Mouse (Mus musculus): ENCODE results near the gene Coq7. TPM values are rescaled to one million over a fixed set of nuclear protein-coding genes. Genes with fewer than 3 reads are reported as not detected.
A peak's percentile ranks its signal among the peaks of the same experiment; 100 is the strongest.

Gene Coq7
- polyA plus RNA-seq, 1 experiment from 2014 or later: 107 TPM

DNA sequence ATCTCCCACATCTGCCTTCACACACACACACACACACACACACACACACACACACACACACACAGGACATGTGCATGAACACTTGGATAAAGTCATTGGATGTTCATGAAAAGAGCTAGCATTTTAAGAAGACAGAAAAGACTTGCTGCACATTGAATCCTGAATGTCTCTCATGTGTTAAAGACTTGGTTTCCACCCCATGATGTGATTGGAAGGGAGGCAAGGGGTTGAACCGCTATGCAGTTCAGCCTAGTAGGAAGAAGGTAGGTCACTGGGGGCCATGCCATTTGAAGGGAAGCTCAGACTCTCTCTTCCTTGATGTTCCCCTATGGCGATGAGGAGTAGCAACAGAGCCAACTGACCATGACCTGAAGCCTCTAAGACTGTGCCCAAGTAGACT is 51.2 kb downstream of the Coq7 start:
- Histone ChIP-seq H3K36me3 (replicated peaks; ENCODE audit: control insufficient read depth, insufficient read depth, low read depth, low read length) (no peaks in the 10 kb centered on the region), H3K27ac (replicated peaks; ENCODE audit: low read depth, low read length) (no peak overlapping the region), H3K4me1 (ENCODE audit: control insufficient read depth, insufficient read depth, low read length) (no peaks in the 10 kb centered on the region), H3K27me3 (ENCODE audit: control insufficient read depth, insufficient read depth, low read length) (no peaks in the 10 kb centered on the region), H3K4me2 (ENCODE audit: low read depth, low read length) (no peak overlapping the region), H3K4me3 (ENCODE audit: low read depth, low read length) (no peak overlapping the region), H3K9me3 (replicated peaks; ENCODE audit: control insufficient read depth, low read length) (no peaks in the 10 kb centered on the region), H3K9ac (replicated peaks; ENCODE audit: low read length) (no peak overlapping the region)
- WGBS: 83% methylated on average over 2 of the region's 2 CpGs
- DNase-seq (ENCODE audit: low spot score): no peak
- no peak for ATAC-seq (replicated peaks; ENCODE audit: insufficient number of reproducible peaks, low FRiP score, low TSS enrichment, low read depth)

- 80% methylated on average over 10 of the region's 10 CpGs for WGBS
- no peak overlapping the region for H3K9ac ChIP-seq (replicated peaks; ENCODE audit: low read length)
- DNase-seq (ENCODE audit: low spot score) (no peak), ATAC-seq (replicated peaks; ENCODE audit: insufficient number of reproducible peaks, low FRiP score, low TSS enrichment, low read depth) (no peak)
- H3K4me3 ChIP-seq (ENCODE audit: low read depth, low read length): no peak overlapping the region
- no peak overlapping the region for H3K27ac ChIP-seq (replicated peaks; ENCODE audit: low read depth, low read length)
- no peaks in the 10 kb centered on the region for H3K27me3 ChIP-seq (ENCODE audit: control insufficient read depth, insufficient read depth, low read length)
- H3K4me2 ChIP-seq (ENCODE audit: low read depth, low read length): no peak overlapping the region
- H3K9me3 ChIP-seq (replicated peaks; ENCODE audit: control insufficient read depth, low read length): no peaks in the 10 kb centered on the region
- H3K4me1 ChIP-seq (ENCODE audit: control insufficient read depth, insufficient read depth, low read length): no peaks in the 10 kb centered on the region
- H3K36me3 ChIP-seq (replicated peaks; ENCODE audit: control insufficient read depth, insufficient read depth, low read depth, low read length): no peaks in the 10 kb centered on the region
These were observed 51.9 kb downstream of the Coq7 start for GRCm38 (mm10) chr7:118481047-118481810.

GRCm38 (mm10) chr7:118480160-118480709 is 52.9 kb downstream of the Coq7 start:
- H3K27me3 ChIP-seq (ENCODE audit: control insufficient read depth, insufficient read depth, low read length): no peaks in the 10 kb centered on the region
- H3K27ac ChIP-seq (replicated peaks; ENCODE audit: low read depth, low read length): no peak overlapping the region
- WGBS: 89% methylated on average over 9 of the region's 9 CpGs
- no peaks in the 10 kb centered on the region for H3K9me3 ChIP-seq (replicated peaks; ENCODE audit: control insufficient read depth, low read length)
- no peaks in the 10 kb centered on the region for H3K4me1 ChIP-seq (ENCODE audit: control insufficient read depth, insufficient read depth, low read length)
- DNase-seq (ENCODE audit: low spot score): no peak
- no peak overlapping the region for H3K4me2 ChIP-seq (ENCODE audit: low read depth, low read length)
- H3K9ac ChIP-seq (replicated peaks; ENCODE audit: low read length): no peak overlapping the region
- no peak for ATAC-seq (replicated peaks; ENCODE audit: insufficient number of reproducible peaks, low FRiP score, low TSS enrichment, low read depth)
- no peaks in the 10 kb centered on the region for H3K36me3 ChIP-seq (replicated peaks; ENCODE audit: control insufficient read depth, insufficient read depth, low read depth, low read length)
- H3K4me3 ChIP-seq (ENCODE audit: low read depth, low read length): no peak overlapping the region

- Histone ChIP-seq H3K27ac (replicated peaks; ENCODE audit: low read depth, low read length) (no peak overlapping the region), H3K4me3 (ENCODE audit: low read depth, low read length) (no peak overlapping the region), H3K36me3 (replicated peaks; ENCODE audit: control insufficient read depth, insufficient read depth, low read depth, low read length) (no peaks in the 10 kb centered on the region), H3K27me3 (ENCODE audit: control insufficient read depth, insufficient read depth, low read length) (no peaks in the 10 kb centered on the region), H3K9me3 (replicated peaks; ENCODE audit: control insufficient read depth, low read length) (no peaks in the 10 kb centered on the region), H3K4me2 (ENCODE audit: low read depth, low read length) (no peak overlapping the region), H3K4me1 (ENCODE audit: control insufficient read depth, insufficient read depth, low read length) (no peaks in the 10 kb centered on the region), H3K9ac (replicated peaks; ENCODE audit: low read length) (peak overlapping the region; percentile 4; the same call in 1 of the 2 replicates)
- DNase-seq (ENCODE audit: low spot score) (no peak), ATAC-seq (replicated peaks; ENCODE audit: insufficient number of reproducible peaks, low FRiP score, low TSS enrichment, low read depth) (no peak)
- WGBS: 19% methylated on average over 3 of the region's 3 CpGs
These were observed 54.3 kb downstream of the Coq7 start for GRCm38 (mm10) chr7:118478835-118479312.

DNA sequence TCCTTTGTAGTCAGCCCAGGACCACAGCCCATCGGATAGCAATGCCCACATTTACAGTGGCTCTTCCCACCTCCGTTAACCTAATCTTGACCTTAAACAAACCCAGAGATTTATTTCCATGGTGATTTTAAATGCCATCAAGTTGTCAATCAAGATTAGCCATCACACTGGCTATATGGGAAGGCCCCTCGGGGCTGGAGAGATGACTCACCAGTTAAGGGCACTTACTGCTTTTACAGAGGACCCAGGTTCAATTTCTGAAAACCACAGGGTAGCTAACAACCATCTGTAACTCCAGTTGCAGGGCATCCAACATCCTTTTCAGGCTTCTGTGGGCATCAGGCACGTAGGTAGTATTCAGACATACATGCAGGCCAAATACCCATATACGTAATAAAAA is 56.7 kb downstream of the Coq7 start:
- Histone ChIP-seq H3K9ac (replicated peaks; ENCODE audit: low read length) (no peak overlapping the region), H3K4me3 (ENCODE audit: low read depth, low read length) (no peak overlapping the region), H3K9me3 (replicated peaks; ENCODE audit: control insufficient read depth, low read length) (no peaks in the 10 kb centered on the region), H3K27me3 (ENCODE audit: control insufficient read depth, insufficient read depth, low read length) (no peaks in the 10 kb centered on the region), H3K4me1 (ENCODE audit: control insufficient read depth, insufficient read depth, low read length) (no peaks in the 10 kb centered on the region), H3K4me2 (ENCODE audit: low read depth, low read length) (no peak overlapping the region), H3K36me3 (replicated peaks; ENCODE audit: control insufficient read depth, insufficient read depth, low read depth, low read length) (no peaks in the 10 kb centered on the region), H3K27ac (replicated peaks; ENCODE audit: low read depth, low read length) (no peak overlapping the region)
- no peak for DNase-seq (ENCODE audit: low spot score)
- no peak for ATAC-seq (replicated peaks; ENCODE audit: insufficient number of reproducible peaks, low FRiP score, low TSS enrichment, low read depth)
- WGBS: 67% methylated on average over 5 of the region's 5 CpGs

DNA sequence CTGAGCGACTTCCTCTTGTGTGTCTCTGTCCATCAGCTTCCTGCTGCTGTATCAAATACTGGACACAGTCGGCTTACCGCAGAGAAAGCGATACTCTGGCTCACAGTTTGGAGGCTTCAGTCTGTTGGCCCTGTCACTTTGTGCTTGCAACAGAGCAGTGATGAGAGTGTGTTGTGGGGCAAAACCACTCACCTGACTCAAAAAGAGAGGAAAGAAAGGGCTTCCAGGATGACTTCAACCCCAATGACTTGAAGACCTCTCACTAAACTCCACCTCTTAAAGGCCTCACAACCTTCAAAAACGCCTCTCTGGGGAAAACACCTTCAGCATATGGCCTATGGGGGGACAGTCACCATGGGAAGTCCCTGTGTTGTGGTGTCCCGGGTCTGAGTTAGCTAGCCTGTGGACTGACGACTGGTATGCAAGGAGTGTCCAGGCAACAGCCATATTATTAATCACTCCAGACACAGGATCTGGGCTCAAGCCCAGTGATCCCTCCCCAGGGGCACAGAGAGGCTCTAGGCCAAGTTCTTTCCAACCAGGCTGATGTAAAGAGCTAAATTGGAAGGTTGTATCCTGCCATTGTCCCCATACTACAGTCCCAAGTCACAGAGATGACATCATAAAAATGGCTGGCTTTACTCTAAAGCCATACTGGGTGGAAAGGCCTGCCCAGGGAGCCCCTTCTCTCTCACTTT is 58.0 kb downstream of the Coq7 start:
- H3K9me3 ChIP-seq (replicated peaks; ENCODE audit: control insufficient read depth, low read length): no peaks in the 10 kb centered on the region

DNA sequence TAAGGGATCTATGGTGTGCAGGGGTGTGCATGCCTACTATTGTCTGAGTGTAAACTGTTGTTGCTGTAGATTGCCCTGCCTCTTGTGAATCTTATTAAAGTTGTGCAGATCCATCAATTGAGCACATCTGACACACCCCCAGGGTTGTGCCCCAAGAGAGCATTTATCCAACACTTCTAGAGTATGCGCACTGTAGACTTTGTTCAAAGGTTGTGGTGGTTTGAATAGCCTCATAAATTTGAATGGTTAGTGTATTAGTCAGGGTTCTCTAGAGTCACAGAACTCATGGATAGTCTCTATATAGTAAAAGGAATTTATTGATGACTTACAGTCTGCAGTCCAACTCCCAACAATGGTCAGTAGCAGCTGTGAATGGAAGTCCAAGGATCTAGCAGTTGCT is 60.3 kb downstream of the Coq7 start:
- H3K4me2 ChIP-seq (ENCODE audit: low read depth, low read length): no peak overlapping the region
- no peak overlapping the region for H3K9ac ChIP-seq (replicated peaks; ENCODE audit: low read length)
- 93% methylated on average over 1 of the region's 1 CpGs for WGBS
- DNase-seq (ENCODE audit: low spot score) (no peak), ATAC-seq (replicated peaks; ENCODE audit: insufficient number of reproducible peaks, low FRiP score, low TSS enrichment, low read depth) (no peak)
- no peaks in the 10 kb centered on the region for H3K27me3 ChIP-seq (ENCODE audit: control insufficient read depth, insufficient read depth, low read length)
- no peaks in the 10 kb centered on the region for H3K36me3 ChIP-seq (replicated peaks; ENCODE audit: control insufficient read depth, insufficient read depth, low read depth, low read length)
- no peak overlapping the region for H3K4me3 ChIP-seq (ENCODE audit: low read depth, low read length)
- H3K27ac ChIP-seq (replicated peaks; ENCODE audit: low read depth, low read length): no peak overlapping the region
- no peaks in the 10 kb centered on the region for H3K4me1 ChIP-seq (ENCODE audit: control insufficient read depth, insufficient read depth, low read length)
- no peaks in the 10 kb centered on the region for H3K9me3 ChIP-seq (replicated peaks; ENCODE audit: control insufficient read depth, low read length)

More for the DNA sequence above, 58.0 kb downstream of the Coq7 start:
- no peak overlapping the region for H3K4me3 ChIP-seq (ENCODE audit: low read depth, low read length)
- WGBS: 86% methylated on average over 7 of the region's 7 CpGs
- no peaks in the 10 kb centered on the region for H3K36me3 ChIP-seq (replicated peaks; ENCODE audit: control insufficient read depth, insufficient read depth, low read depth, low read length)
- no peak overlapping the region for H3K27ac ChIP-seq (replicated peaks; ENCODE audit: low read depth, low read length)
- ATAC-seq (replicated peaks; ENCODE audit: insufficient number of reproducible peaks, low FRiP score, low TSS enrichment, low read depth): no peak
- no peaks in the 10 kb centered on the region for H3K4me1 ChIP-seq (ENCODE audit: control insufficient read depth, insufficient read depth, low read length)
- no peak overlapping the region for H3K9ac ChIP-seq (replicated peaks; ENCODE audit: low read length)
- DNase-seq (ENCODE audit: low spot score): no peak
- no peaks in the 10 kb centered on the region for H3K27me3 ChIP-seq (ENCODE audit: control insufficient read depth, insufficient read depth, low read length)
- H3K4me2 ChIP-seq (ENCODE audit: low read depth, low read length): no peak overlapping the region

DNA sequence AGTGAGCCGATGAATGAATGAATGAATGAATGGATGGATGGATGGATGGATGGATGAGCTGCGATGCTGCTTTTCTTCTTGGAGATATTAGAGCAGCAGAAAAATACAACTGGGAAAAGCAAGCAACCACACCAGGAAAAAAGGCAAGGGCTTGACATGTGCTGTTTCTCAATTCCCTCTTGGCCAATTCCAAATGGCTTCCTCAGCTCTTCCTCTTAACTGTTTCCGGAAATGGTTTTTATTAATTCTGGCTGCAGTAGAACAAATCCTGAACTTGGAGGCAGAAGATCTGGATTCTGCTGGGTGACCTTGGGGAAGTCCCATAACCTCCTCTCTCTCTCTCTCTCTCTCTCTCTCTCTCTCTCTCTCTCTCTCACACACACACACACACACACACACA is 65.1 kb downstream of the Coq7 start:
- ATAC-seq (replicated peaks; ENCODE audit: insufficient number of reproducible peaks, low FRiP score, low TSS enrichment, low read depth) (no peak), DNase-seq (ENCODE audit: low spot score) (no peak)
- H3K9ac ChIP-seq (replicated peaks; ENCODE audit: low read length): no peak overlapping the region
- H3K4me1 ChIP-seq (ENCODE audit: control insufficient read depth, insufficient read depth, low read length): no peaks in the 10 kb centered on the region
- H3K27me3 ChIP-seq (ENCODE audit: control insufficient read depth, insufficient read depth, low read length): no peaks in the 10 kb centered on the region
- no peaks in the 10 kb centered on the region for H3K9me3 ChIP-seq (replicated peaks; ENCODE audit: control insufficient read depth, low read length)
- no peak overlapping the region for H3K4me3 ChIP-seq (ENCODE audit: low read depth, low read length)
- H3K4me2 ChIP-seq (ENCODE audit: low read depth, low read length): no peak overlapping the region
- H3K27ac ChIP-seq (replicated peaks; ENCODE audit: low read depth, low read length): no peak overlapping the region
- WGBS: 88% methylated on average over 3 of the region's 3 CpGs
- H3K36me3 ChIP-seq (replicated peaks; ENCODE audit: control insufficient read depth, insufficient read depth, low read depth, low read length): no peaks in the 10 kb centered on the region
